Mouse (Mus musculus): ENCODE results near the gene Tpi1. TPM values are rescaled to one million over a fixed set of nuclear protein-coding genes. Genes with fewer than 3 reads are reported as not detected.
"Not testable (repeated sequence)": the region's sequence is repeated elsewhere in the genome, so short reads cannot be mapped to it uniquely, and the experiment has no call there.

Tpi1 gene
- polyA plus RNA-seq, 1 experiment from 2014 or later, result 1,356 TPM

DNA sequence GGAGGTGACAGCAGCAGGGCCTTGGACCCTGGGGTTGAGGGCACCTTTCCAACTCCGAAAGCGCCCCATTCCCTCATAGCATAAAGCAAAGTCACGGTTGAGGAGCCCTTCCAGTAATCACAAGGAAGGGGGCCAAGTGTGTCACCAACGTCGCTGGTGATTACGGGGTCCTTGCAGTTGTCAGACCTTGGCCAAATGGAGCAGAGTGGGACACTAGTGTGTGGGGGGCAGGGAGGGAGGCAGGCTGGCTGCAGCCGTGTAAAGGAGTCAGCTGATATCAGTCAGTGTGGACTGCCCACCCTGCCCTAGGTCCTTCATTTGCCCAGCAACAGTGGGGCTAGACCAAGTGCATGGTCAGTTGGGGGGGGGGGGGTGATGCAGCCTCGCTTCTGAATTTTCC is 352 bp upstream of the Tpi1 start:
- 34% methylated on average over 8 of the region's 8 CpGs for WGBS

DNA sequence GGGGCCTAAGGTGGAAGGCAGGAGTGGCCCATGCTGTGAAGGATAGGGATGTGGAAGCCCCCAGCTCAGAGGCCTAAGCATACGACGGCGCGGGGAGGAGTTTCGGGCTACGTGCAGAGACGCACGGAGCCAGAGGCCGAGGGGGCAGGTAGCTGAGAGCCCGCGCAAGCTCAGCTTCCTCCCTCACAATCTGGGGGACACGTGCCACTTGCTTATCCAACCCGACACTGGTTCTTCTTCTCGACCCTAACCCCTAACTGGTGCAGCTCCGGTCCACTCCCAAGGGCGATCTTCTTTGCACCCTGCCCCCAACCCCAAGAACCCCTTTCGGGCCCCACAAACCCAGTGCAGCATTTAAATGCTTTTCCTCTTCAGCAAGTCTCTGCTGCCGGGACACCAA is 600 bp downstream of the Tpi1 start:
- peak overlapping the region; percentile 99 for H3K27ac ChIP-seq (ENCODE audit: poor library complexity, severe bottlenecking)
- under 1% methylated on average over 18 of the region's 18 CpGs for WGBS
- H3K9me3 ChIP-seq (replicated peaks), result no peaks in the 10 kb centered on the region
- H3K27me3 ChIP-seq (replicated peaks), result no peaks in the 10 kb centered on the region
- peaks cover 44% of the 10 kb centered on the region for H3K4me1 ChIP-seq (replicated peaks)
- peak overlapping the region; percentile 80 for H3K4me2 ChIP-seq
- H3K36me3 ChIP-seq, result peaks cover 65% of the 10 kb centered on the region
- H3K4me3 ChIP-seq, result peak overlapping the region; percentile 88
- peak overlapping the region; percentile 97 for H3K9ac ChIP-seq
- ATAC-seq (ENCODE audit: insufficient number of reproducible peaks, low FRiP score), result peak; percentile 69

More for the DNA sequence above, 352 bp upstream of the Tpi1 start:
- Histone ChIP-seq H3K27ac (ENCODE audit: poor library complexity, severe bottlenecking) (0 out of 2 replicates have a peak overlapping the region, but pooled peaks have one; percentile 99), H3K36me3 (peaks cover 75% of the 10 kb centered on the region), H3K27me3 (replicated peaks) (no peaks in the 10 kb centered on the region), H3K4me1 (replicated peaks) (peaks cover 44% of the 10 kb centered on the region), H3K4me3 (peak overlapping the region; percentile 88), H3K4me2 (peak overlapping the region; percentile 80), H3K9me3 (replicated peaks) (no peaks in the 10 kb centered on the region), H3K9ac (peak overlapping the region; percentile 44; the same call in 1 of the 2 replicates)
- peak; percentile 18 for ATAC-seq (ENCODE audit: insufficient number of reproducible peaks, low FRiP score)

DNA sequence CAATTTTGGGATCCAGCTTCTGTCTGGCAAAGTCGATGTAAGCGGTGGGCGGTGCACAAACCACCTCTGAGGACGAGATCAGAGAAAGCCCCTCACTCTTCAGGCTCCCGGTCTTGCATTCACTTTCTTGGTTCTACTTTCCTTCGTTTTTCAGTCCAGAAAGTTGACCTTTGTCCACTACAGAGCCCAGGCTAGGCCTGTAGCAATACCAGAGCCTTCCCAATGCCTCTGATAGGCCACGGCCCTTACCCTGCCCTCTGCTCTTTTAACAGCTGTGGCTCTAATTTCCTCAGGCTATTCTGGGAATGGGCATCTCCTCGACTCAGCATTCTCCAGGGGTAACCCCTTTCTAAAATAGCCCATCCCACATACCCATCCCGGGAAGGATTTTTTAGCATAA is 1.2 kb downstream of the Tpi1 start:
- WGBS, result 21% methylated on average over 9 of the region's 9 CpGs
- Histone ChIP-seq H3K4me3 (peak overlapping the region; percentile 88), H3K36me3 (peaks cover 59% of the 10 kb centered on the region), H3K9ac (peak overlapping the region; percentile 97), H3K4me2 (peak overlapping the region; percentile 80), H3K9me3 (replicated peaks) (no peaks in the 10 kb centered on the region), H3K27ac (ENCODE audit: poor library complexity, severe bottlenecking) (peak overlapping the region; percentile 99), H3K4me1 (replicated peaks) (peaks cover 51% of the 10 kb centered on the region), H3K27me3 (replicated peaks) (no peaks in the 10 kb centered on the region)
- no peak for ATAC-seq (ENCODE audit: insufficient number of reproducible peaks, low FRiP score)

DNA sequence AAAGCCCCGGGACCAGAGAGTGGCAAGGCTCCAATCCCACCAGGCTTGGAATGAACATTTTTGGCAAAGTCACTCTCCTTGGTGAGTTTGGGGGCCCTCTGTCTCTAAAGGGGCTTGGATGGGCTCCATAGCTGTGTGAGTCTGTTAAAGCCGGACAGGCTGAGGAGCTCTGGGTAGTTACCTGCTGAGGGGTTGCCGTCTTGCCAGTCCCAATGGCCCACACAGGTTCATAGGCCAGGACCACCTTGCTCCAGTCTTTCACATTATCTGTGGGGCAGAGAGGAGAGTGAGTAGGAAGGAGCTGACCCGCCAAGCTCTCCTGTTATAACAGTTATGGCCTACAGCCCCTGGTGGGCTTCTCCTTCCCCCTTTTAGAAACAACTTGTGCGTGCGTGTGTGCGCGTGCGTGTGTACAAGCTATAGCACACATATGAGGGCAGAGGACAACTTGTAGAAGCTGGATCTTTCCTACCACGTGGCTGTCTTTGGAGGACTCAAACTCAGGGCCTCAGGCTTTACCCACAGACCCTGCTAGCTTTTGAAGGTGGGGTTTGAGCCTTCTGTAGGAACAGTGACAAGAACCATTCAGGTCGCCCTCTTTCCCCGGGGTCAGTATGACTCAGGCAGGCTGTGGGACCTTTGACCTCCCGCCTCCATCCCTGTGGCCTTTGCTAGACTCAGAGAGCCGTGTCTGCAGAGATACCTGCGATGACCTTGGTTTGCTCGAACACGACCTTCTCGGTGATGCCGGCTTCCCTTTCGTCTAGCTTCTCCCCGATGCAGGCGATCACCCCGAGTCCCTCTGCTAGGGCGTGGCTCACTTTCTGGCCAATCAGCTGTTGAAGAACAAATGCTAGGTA is 2.2 kb downstream of the Tpi1 start:
- WGBS, result 74% methylated on average over 24 of the region's 24 CpGs

DNA sequence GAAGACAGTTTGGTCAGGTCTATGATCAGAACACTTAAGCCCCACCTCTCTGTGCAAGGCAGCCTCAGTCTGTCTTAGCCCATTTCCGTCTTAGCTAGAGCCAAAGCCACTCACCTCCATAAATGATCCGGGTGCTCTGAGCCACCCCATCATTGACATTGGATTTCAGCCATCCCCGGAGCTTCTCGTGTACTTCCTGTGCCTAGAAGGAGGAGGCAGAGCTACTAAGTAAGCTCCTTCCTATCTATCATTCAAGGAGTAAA is 2.8 kb downstream of the Tpi1 start:
- no peaks in the 10 kb centered on the region for H3K9me3 ChIP-seq (replicated peaks)
- 0 out of 2 replicates have a peak overlapping the region, but pooled peaks have one; percentile 99 for H3K27ac ChIP-seq (ENCODE audit: poor library complexity, severe bottlenecking)
- peaks cover 64% of the 10 kb centered on the region for H3K4me1 ChIP-seq (replicated peaks)
- no peak overlapping the region for H3K9ac ChIP-seq
- ATAC-seq (ENCODE audit: insufficient number of reproducible peaks, low FRiP score), result no peak
- peaks cover 43% of the 10 kb centered on the region for H3K36me3 ChIP-seq
- H3K4me3 ChIP-seq, result no peak overlapping the region
- WGBS, result 76% methylated on average over 4 of the region's 4 CpGs
- H3K4me2 ChIP-seq, result no peak overlapping the region
- no peaks in the 10 kb centered on the region for H3K27me3 ChIP-seq (replicated peaks)

More for the DNA sequence above, 2.2 kb downstream of the Tpi1 start:
- H3K9me3 ChIP-seq (replicated peaks), result no peaks in the 10 kb centered on the region
- ATAC-seq (ENCODE audit: insufficient number of reproducible peaks, low FRiP score), result no peak
- peaks cover 59% of the 10 kb centered on the region for H3K4me1 ChIP-seq (replicated peaks)
- peak overlapping the region; percentile 99 for H3K27ac ChIP-seq (ENCODE audit: poor library complexity, severe bottlenecking)
- peak overlapping the region; percentile 88 for H3K4me3 ChIP-seq
- peaks cover 49% of the 10 kb centered on the region for H3K36me3 ChIP-seq
- H3K4me2 ChIP-seq, result peak overlapping the region; percentile 80
- peak overlapping the region; percentile 97 for H3K9ac ChIP-seq
- H3K27me3 ChIP-seq (replicated peaks), result no peaks in the 10 kb centered on the region

DNA sequence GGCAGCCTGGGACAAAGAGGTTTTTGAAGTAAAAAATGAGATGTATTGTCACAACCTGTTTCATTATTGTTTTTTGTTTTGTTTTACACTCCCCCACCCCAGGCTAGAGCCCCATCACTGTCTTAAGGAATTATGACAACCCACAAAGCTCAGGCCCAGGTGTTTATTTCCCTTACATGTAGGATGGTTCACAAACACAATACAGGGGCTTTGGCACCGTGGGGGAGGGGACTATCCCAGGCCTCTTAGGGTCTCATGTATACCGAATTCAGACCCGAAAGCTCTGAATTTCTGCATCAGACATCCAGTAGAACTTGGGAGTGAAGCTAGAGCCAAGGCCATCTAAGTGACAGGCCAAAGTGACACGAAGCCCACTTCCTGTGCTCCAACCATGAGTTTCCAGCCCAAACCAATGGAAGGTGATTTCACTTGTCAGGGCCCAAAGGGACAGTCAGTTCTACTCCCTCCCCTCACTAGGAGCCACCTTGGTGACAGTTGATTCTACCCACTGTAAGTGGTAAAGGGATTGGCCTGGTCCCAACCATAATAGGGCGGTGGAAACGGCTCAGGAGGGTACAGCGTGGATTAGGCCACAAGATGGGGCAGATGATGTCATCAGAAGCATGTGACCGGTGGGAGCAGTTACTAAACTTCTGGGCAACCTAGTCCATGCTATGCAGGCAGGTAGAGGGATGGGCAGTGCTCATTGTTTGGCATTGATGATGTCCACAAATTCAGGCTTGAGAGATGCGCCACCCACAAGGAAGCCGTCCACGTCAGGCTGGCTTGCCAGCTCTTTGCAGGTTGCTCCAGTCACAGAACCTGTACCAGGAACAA is 3.3 kb downstream of the Tpi1 start:
- H3K9me3 ChIP-seq (replicated peaks); ATAC-seq (ENCODE audit: insufficient number of reproducible peaks, low FRiP score); H3K9ac ChIP-seq; H3K27ac ChIP-seq (ENCODE audit: poor library complexity, severe bottlenecking); H3K4me3 ChIP-seq; H3K27me3 ChIP-seq (replicated peaks): not testable (repeated sequence)
- Histone ChIP-seq H3K36me3 (peaks cover 38% of the 10 kb centered on the region), H3K4me2 (peak overlapping the region; percentile 84; the same call in 1 of the 2 replicates), H3K4me1 (replicated peaks) (peaks cover 69% of the 10 kb centered on the region)
- WGBS, result 84% methylated on average over 11 of the region's 11 CpGs

DNA sequence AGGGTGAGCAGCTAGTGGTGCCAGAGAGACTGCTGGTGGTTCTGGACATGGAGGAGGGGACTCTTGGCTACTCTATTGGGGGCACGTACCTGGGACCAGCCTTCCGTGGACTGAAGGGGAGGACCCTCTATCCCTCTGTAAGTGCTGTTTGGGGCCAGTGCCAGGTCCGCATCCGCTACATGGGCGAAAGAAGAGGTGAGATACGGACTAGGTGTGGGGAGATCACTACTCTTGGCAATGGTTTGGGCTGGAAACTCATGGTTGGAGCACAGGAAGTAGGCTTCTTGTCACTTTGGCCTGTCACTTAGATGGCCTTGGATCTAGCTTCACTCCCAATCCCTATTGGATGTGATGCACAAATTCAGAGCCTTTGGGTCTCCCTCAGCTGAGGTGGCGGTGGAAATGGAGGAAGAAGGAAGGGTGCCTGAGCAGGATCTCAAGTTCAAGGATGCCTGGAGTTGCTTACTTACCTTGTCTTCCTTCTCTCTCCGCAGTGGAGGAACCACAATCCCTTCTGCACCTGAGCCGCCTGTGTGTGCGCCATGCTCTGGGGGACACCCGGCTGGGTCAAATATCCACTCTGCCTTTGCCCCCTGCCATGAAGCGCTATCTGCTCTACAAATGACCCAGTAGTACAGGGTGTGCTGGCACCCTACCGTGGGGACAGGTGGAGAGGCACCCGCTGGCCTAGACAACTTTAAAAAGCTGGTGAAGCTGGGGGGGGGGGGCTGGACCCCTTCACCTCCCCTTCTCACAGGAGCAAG is 4.1 kb downstream of the Tpi1 start:
- Histone ChIP-seq H3K27ac (ENCODE audit: poor library complexity, severe bottlenecking) (peak overlapping the region; percentile 95), H3K4me3 (peak overlapping the region; percentile 60), H3K4me2 (peak overlapping the region; percentile 84), H3K9ac (peak overlapping the region; percentile 79), H3K4me1 (replicated peaks) (peaks cover 71% of the 10 kb centered on the region), H3K9me3 (replicated peaks) (no peaks in the 10 kb centered on the region), H3K27me3 (replicated peaks) (no peaks in the 10 kb centered on the region), H3K36me3 (peaks cover 30% of the 10 kb centered on the region)
- ATAC-seq (ENCODE audit: insufficient number of reproducible peaks, low FRiP score), result no peak
- 37% methylated on average over 14 of the region's 14 CpGs for WGBS

DNA sequence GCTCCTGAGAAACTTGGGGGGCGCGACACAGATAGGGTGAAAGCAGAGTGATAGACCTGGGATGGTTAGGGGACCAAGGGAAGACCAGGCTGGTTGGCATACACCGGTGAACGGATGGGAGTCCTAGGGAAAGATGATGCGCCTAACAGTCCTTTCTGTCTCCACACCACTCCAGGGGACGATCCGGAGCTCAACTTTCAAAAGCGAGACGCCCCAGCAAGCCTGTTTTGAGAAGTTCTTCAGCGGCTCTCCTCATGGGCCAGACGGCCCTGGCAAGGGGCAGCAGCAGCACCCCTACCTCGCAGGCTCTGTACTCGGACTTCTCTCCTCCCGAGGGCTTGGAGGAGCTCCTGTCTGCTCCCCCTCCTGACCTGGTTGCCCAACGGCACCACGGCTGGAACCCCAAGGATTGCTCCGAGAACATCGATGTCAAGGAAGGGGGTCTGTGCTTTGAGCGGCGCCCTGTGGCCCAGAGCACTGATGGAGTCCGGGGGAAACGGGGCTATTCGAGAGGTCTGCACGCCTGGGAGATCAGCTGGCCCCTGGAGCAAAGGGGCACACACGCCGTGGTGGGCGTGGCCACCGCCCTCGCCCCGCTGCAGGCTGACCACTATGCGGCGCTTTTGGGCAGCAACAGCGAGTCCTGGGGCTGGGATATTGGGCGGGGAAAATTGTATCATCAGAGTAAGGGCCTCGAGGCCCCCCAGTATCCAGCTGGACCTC is 4.9 kb downstream of the Tpi1 start:
- peak overlapping the region; percentile 79 for H3K9ac ChIP-seq
- under 1% methylated on average over 35 of the region's 35 CpGs for WGBS
- H3K4me2 ChIP-seq, result peak overlapping the region; percentile 84
- H3K27ac ChIP-seq (ENCODE audit: poor library complexity, severe bottlenecking), result peak overlapping the region; percentile 95
- H3K4me3 ChIP-seq, result peak overlapping the region; percentile 60
- H3K36me3 ChIP-seq, result peaks cover 29% of the 10 kb centered on the region
- H3K4me1 ChIP-seq (replicated peaks), result peaks cover 65% of the 10 kb centered on the region
- H3K27me3 ChIP-seq (replicated peaks), result no peaks in the 10 kb centered on the region
- peak; percentile 60 for ATAC-seq (ENCODE audit: insufficient number of reproducible peaks, low FRiP score)
- no peaks in the 10 kb centered on the region for H3K9me3 ChIP-seq (replicated peaks)

DNA sequence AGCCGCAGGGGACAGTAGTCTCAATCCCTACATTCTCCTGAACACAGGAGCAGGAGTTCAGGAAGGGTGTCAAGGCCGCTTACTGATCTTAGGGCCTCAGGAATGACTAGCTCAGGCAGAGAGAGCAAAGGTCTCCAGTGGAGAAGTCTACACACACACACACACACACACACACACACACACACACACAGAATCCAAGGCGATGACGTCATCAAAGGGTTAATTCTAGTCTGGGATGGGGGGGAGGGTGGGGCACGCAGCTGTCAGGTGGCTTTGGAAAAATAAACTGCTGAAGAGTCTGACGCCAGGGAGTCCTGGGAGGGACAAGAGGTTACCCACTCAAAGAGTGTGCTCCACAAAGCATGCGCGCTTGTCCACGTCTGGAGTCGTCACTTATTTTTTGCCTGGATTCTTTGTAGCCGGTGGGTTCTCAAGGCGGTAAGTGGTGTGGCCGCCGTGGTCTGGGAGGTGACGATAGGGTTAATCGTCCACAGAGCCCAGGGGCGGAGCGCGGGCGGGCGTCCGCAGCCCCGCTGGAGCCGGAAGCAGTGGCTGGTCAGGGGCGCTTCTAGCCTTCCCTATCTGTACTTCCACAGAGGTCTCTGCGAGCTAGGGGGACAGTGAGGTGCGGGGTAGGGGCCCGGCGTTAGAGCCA is 5.6 kb downstream of the Tpi1 start, which contains the start of gene Spsb2:
Spsb2 (plus strand) TSS at position 304 of the 655 bp plus-strand sequence.
- WGBS, result 4% methylated on average over 29 of the region's 29 CpGs
- peaks cover 29% of the 10 kb centered on the region for H3K36me3 ChIP-seq
- no peaks in the 10 kb centered on the region for H3K9me3 ChIP-seq (replicated peaks)
- H3K4me2 ChIP-seq, result peak within 1 kb of the TSS; percentile 84
- peak; percentile 73 for ATAC-seq (ENCODE audit: insufficient number of reproducible peaks, low FRiP score)
- H3K27ac ChIP-seq (ENCODE audit: poor library complexity, severe bottlenecking), result peak within 1 kb of the TSS; percentile 95
- H3K4me1 ChIP-seq (replicated peaks), result peaks cover 64% of the 10 kb centered on the region
- peak within 1 kb of the TSS; percentile 60 for H3K4me3 ChIP-seq
- H3K9ac ChIP-seq, result peak within 1 kb of the TSS; percentile 79
- H3K27me3 ChIP-seq (replicated peaks), result no peaks in the 10 kb centered on the region

DNA sequence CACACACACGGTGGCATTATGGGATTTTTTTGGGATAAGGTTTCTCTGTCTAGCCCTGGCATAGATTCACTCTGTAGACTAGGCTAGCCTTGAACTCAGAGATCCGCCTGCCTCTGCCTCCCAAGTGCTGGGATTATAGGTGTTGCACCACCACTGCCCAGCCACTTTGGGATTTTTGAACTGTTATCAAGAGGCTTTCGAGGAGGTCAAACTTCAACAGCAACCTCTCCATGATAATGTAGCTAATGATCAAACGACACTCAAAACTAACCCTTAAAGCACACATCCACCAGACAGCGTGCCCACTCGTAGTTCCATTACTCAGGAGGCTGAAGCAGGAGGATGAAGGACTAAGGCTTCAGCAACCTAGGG is 6.1 kb downstream of the Tpi1 start:
- H3K4me1 ChIP-seq (replicated peaks), result peaks cover 62% of the 10 kb centered on the region
- H3K9ac ChIP-seq, result peak overlapping the region; percentile 79
- no peaks in the 10 kb centered on the region for H3K9me3 ChIP-seq (replicated peaks)
- peak overlapping the region; percentile 95 for H3K27ac ChIP-seq (ENCODE audit: poor library complexity, severe bottlenecking)
- peak overlapping the region; percentile 60 for H3K4me3 ChIP-seq
- ATAC-seq (ENCODE audit: insufficient number of reproducible peaks, low FRiP score), result no peak
- H3K27me3 ChIP-seq (replicated peaks), result no peaks in the 10 kb centered on the region
- peak overlapping the region; percentile 84 for H3K4me2 ChIP-seq
- H3K36me3 ChIP-seq, result peaks cover 29% of the 10 kb centered on the region
- 69% methylated on average over 6 of the region's 6 CpGs for WGBS

Data from heart, embryonic 12.5 days (tissue).